Mouse (Mus musculus): ENCODE measurements at regions not wholly inside any gene's neighbourhood (a gene's known extent, or its start where the extent isn't known, plus 50 kb on each side); places are given as distances from the start of the nearest gene placed in this dataset.

DNA sequence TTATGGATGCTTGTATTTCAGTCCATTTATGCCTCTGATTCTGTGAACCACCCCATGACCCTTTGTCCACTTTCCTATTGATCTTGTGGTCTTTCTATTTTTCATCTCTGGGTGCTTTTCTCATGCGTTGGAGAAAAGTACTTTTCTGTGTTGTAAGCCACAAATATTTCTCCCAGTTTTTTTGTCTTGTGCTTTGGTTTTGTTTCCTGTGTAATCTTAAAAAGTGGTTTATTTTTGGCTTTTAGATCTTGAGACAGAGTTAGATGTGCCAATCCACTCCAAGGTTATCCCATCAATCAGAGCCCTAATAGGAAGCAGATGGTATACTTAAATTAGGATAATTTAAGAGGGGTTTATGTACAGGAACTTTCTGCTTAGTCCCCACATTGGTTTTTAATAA lies 50.0 kb upstream of the Slc22a23 start:
- no peak for DNase-seq (ENCODE audit: low spot score)

All from embryo, embryonic 10.5 days (tissue).